Mouse (Mus musculus) heart, postnatal 25 days (tissue): ENCODE results near the gene Slmap. TPM values are rescaled to one million over a fixed set of nuclear protein-coding genes. Genes with fewer than 3 reads are reported as not detected.

Experiments
- DNase-seq: peaks from one replicate; pipeline ENCODE4 v3.0.0; 2022; ENCODE audit warnings: low spot score
- intact Hi-C: fragments of 180-260 bp; cut with DNase I; formaldehyde crosslinking; loops from one replicate; pipeline ENCODE4 v1.15.1; 2025
- total RNA-seq, 2 experiments: library from RNA; stranded (reverse); gene quantifications; 2 replicates each; pipeline ENCODE4 v1.2.3; 2021

Gene Slmap
- total RNA-seq, 2 experiments from 2014 or later: 280 to 332 TPM

GRCm38 (mm10) chr14:26488329-26489020, 46.3 kb downstream of the Slmap start:
- intact Hi-C loops: loop anchor here (10.0 kb wide), 1 partner anchor 606 kb away; no protein-coding TSS in a partner anchor
- no peak for DNase-seq

- no peak for DNase-seq
- intact Hi-C loops: loop anchor here (10.0 kb wide), 1 partner anchor 608 kb away; no protein-coding TSS in a partner anchor
Measured at GRCm38 (mm10) chr14:26486416-26487198, 48.1 kb downstream of the Slmap start.

GRCm38 (mm10) chr14:26481457-26481856, 53.3 kb downstream of the Slmap start:
- no peak for DNase-seq
- intact Hi-C loops: loop anchor here (10.0 kb wide), 1 partner anchor 613 kb away; no protein-coding TSS in a partner anchor

GRCm38 (mm10) chr14:26477738-26478137, 57.0 kb downstream of the Slmap start:
- no peak for DNase-seq
- intact Hi-C loops: no loop called here

- intact Hi-C loops: no loop called here
- DNase-seq: no peak
Measured at GRCm38 (mm10) chr14:26476391-26476790, 58.3 kb downstream of the Slmap start.

GRCm38 (mm10) chr14:26467974-26468373, 66.8 kb downstream of the Slmap start:
- no peak for DNase-seq
- intact Hi-C loops: no loop called here

- no peak for DNase-seq
- intact Hi-C loops: no loop called here
Measured at GRCm38 (mm10) chr14:26466544-26467125, 68.1 kb downstream of the Slmap start.

- intact Hi-C loops: no loop called here
- no peak for DNase-seq
Measured at GRCm38 (mm10) chr14:26465898-26466297, 68.8 kb downstream of the Slmap start.

GRCm38 (mm10) chr14:26459516-26459915, 75.2 kb downstream of the Slmap start:
- no peak for DNase-seq
- intact Hi-C loops: loop anchor here (5.0 kb wide), 1 partner anchor 82 kb away; no protein-coding TSS in a partner anchor

GRCm38 (mm10) chr14:26454851-26455250, 79.9 kb downstream of the Slmap start:
- DNase-seq: no peak
- intact Hi-C loops: loop anchor here (5.0 kb wide), 1 partner anchor 78 kb away; no protein-coding TSS in a partner anchor

GRCm38 (mm10) chr14:26450036-26450800, 84.5 kb downstream of the Slmap start:
- intact Hi-C loops: no loop called here
- no peak for DNase-seq

- intact Hi-C loops: no loop called here
- no peak for DNase-seq
Measured at GRCm38 (mm10) chr14:26448581-26448980, 86.2 kb downstream of the Slmap start.

- no peak for DNase-seq
- intact Hi-C loops: no loop called here
Measured at GRCm38 (mm10) chr14:26447223-26447622, 87.5 kb downstream of the Slmap start.

GRCm38 (mm10) chr14:26446538-26446937, 88.2 kb downstream of the Slmap start:
- intact Hi-C loops: no loop called here

GRCm38 (mm10) chr14:26442534-26442933, 92.2 kb downstream of the Slmap start:
- DNase-seq: no peak
- intact Hi-C loops: no loop called here

More at GRCm38 (mm10) chr14:26446538-26446937, 88.2 kb downstream of the Slmap start:
- no peak for DNase-seq

- DNase-seq: no peak
- intact Hi-C loops: no loop called here
Measured at GRCm38 (mm10) chr14:26441041-26441812, 93.5 kb downstream of the Slmap start.

- DNase-seq: no peak
- intact Hi-C loops: no loop called here
Measured at GRCm38 (mm10) chr14:26439996-26440395, 94.7 kb downstream of the Slmap start.

GRCm38 (mm10) chr14:26437771-26438170, 97.0 kb downstream of the Slmap start:
- no peak for DNase-seq

GRCm38 (mm10) chr14:26436304-26436703, 98.4 kb downstream of the Slmap start:
- intact Hi-C loops: no loop called here
- DNase-seq: no peak

More at GRCm38 (mm10) chr14:26437771-26438170, 97.0 kb downstream of the Slmap start:
- intact Hi-C loops: no loop called here
